Mouse (Mus musculus) forebrain, embryonic 14.5 days (tissue): ENCODE results near the gene Lcn5. TPM values are rescaled to one million over a fixed set of nuclear protein-coding genes. Genes with fewer than 3 reads are reported as not detected.

Source experiments
- polyA plus RNA-seq: library from polyadenylated mRNA; unstranded; fragments of >200 nt; fragmentation: Nextera tagmentation; extraction: Ambion mirVana; gene quantifications from 2 replicates; pipeline ENCODE4 v1.2.1, GENCODE M21; 2014

Gene Lcn5
- polyA plus RNA-seq, 1 experiment from 2014 or later: not detected

Other genes starting within 250 kb of the Lcn5 start
- 0.21 TPM in 1 of 2 replicates, not detected in the other for gene Fut7, start 234.7 kb upstream of the Lcn5 start, polyA plus RNA-seq
- gene Abca2, start 229.2 kb upstream of the Lcn5 start, polyA plus RNA-seq: 6.7 and 11.9 TPM in 2 replicates
- 1.1 and 2.2 TPM in 2 replicates for gene Clic3, start 201.1 kb upstream of the Lcn5 start, polyA plus RNA-seq
- 93.2 and 101 TPM in 2 replicates for gene Paxx, start 196.9 kb upstream of the Lcn5 start, polyA plus RNA-seq
- gene Ptgds, start 187.9 kb upstream of the Lcn5 start, polyA plus RNA-seq: 170 and 301 TPM in 2 replicates
- not detected in 2 replicates for gene Lcn12, start 164.0 kb upstream of the Lcn5 start, polyA plus RNA-seq
- gene Fbxw5, start 157.2 kb upstream of the Lcn5 start, polyA plus RNA-seq: 77.9 and 102 TPM in 2 replicates
- 4.0 and 4.1 TPM in 2 replicates for gene C8g, start 156.2 kb upstream of the Lcn5 start, polyA plus RNA-seq
- gene Traf2, start 111.0 kb upstream of the Lcn5 start, polyA plus RNA-seq: 26.7 and 29.4 TPM in 2 replicates
- 369 and 370 TPM in 2 replicates for gene Edf1, start 100.1 kb upstream of the Lcn5 start, polyA plus RNA-seq
- gene Mamdc4, start 83.1 kb upstream of the Lcn5 start, polyA plus RNA-seq: 0.84 and 2.2 TPM in 2 replicates
- gene Phpt1, start 82.7 kb upstream of the Lcn5 start, polyA plus RNA-seq: 168 and 216 TPM in 2 replicates
- 2.2 and 4.2 TPM in 2 replicates for gene Ajm1, start 76.2 kb upstream of the Lcn5 start, polyA plus RNA-seq
- 47.9 and 55.0 TPM in 2 replicates for gene Rabl6, start 49.4 kb upstream of the Lcn5 start, polyA plus RNA-seq
- gene Ccdc183, start 40.3 kb upstream of the Lcn5 start, polyA plus RNA-seq: 0.18 and 0.30 TPM in 2 replicates
- 27.9 and 32.8 TPM in 2 replicates for gene Tmem141, start 35.9 kb upstream of the Lcn5 start, polyA plus RNA-seq
- 2.0 and 3.7 TPM in 2 replicates for gene Fcna, start 29.9 kb upstream of the Lcn5 start, polyA plus RNA-seq
- gene Lcn8, start 4.8 kb upstream of the Lcn5 start, polyA plus RNA-seq: not detected in 2 replicates
- not detected in 2 replicates for gene Lcn6, start 18.8 kb downstream of the Lcn5 start, polyA plus RNA-seq
- gene Lcn10, start 24.8 kb downstream of the Lcn5 start, polyA plus RNA-seq: not detected in 2 replicates
- gene Obp2a, start 42.1 kb downstream of the Lcn5 start, polyA plus RNA-seq: not detected in 2 replicates
- gene Bmyc, start 48.8 kb downstream of the Lcn5 start, polyA plus RNA-seq: 86.4 and 108 TPM in 2 replicates
- not detected in 2 replicates for gene Obp2b, start 79.1 kb downstream of the Lcn5 start, polyA plus RNA-seq
- gene Lcn3, start 107.6 kb downstream of the Lcn5 start, polyA plus RNA-seq: not detected in 2 replicates
- not detected in 2 replicates for gene Lcn11, start 119.1 kb downstream of the Lcn5 start, polyA plus RNA-seq
- not detected in 2 replicates for gene Gm13539, start 124.3 kb downstream of the Lcn5 start, polyA plus RNA-seq
- gene Glt6d1, start 157.9 kb downstream of the Lcn5 start, polyA plus RNA-seq: not detected in 2 replicates
- gene Lcn9, start 165.2 kb downstream of the Lcn5 start, polyA plus RNA-seq: not detected in 2 replicates
- gene Sohlh1, start 189.3 kb downstream of the Lcn5 start, polyA plus RNA-seq: not detected in 2 replicates
- gene Kcnt1, start 205.8 kb downstream of the Lcn5 start, polyA plus RNA-seq: 3.3 and 5.3 TPM in 2 replicates